In the genomic region with DNA sequence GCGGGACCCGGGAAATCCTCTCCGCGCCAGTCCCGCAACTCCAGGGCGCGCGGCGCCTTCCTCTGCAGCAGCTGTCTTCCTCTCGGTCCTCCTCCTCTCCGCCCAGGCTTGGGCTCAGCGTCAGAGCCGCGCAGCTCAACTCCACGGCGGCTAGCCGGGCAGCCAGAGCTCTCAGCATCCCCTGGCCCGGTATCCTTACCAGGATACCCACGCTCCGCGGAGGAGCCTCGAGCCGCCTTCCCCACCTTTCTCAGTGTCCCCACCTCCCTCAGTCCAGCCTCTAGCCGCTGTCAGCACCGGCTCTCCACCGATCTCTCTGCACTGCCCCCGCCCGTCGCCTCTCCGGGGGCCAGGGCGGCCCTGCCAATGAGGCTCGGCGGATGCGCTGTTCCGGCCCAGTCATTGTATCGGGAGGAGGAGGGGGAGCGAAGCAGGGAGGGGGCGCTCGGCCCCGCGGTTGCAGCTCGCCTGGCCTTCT, we compare ENCODE assay signal across 9 mouse cellular contexts. TPM values are rescaled to one million over a fixed set of nuclear protein-coding genes. Genes with fewer than 3 reads are reported as not detected.
DNase-seq lines count a peak whose midpoint lies in the region; ATAC-seq and TF ChIP-seq lines count a peak whose summit lies in the region.
"Had no signal": no experiment of that assay in that cellular context is flagged by ENCODE, and none has a peak within 500 bp of the region (broad histone marks: within the 10 kb centered on the region; RNA-seq: fewer than 3 reads in every experiment).

TSS of gene Frmd4b (minus strand) at position 276 of the 478 bp plus-strand sequence.

- under 1% methylated on average over 37 of the region's 42 CpGs for WGBS in forebrain, embryonic 11.5 days
- WGBS in heart, embryonic 13.5 days = under 1% methylated on average over 42 of the region's 42 CpGs
- under 1% methylated on average over 42 of the region's 42 CpGs for WGBS in kidney, embryonic 16.5 days
- under 1% methylated on average over 39 of the region's 42 CpGs for WGBS in limb, embryonic 14.5 days
- WGBS in midbrain, embryonic 16.5 days = under 1% methylated on average over 38 of the region's 42 CpGs

- H3K4me2 ChIP-seq in forebrain, embryonic 11.5 days (ENCODE audit: low read depth, low read length, severe bottlenecking) = peak within 1 kb of the TSS; percentile 87
- H3K4me2 ChIP-seq in heart, embryonic 13.5 days = peak within 1 kb of the TSS; percentile 92
- peak within 1 kb of the TSS; percentile 97 for H3K4me2 ChIP-seq in kidney, embryonic 16.5 days (replicated peaks; ENCODE audit: low read depth, low read length)
- peak within 1 kb of the TSS; percentile 98 for H3K4me2 ChIP-seq in limb, embryonic 14.5 days (replicated peaks; ENCODE audit: low read depth, low read length, severe bottlenecking)
- peak within 1 kb of the TSS; percentile 73 for H3K4me2 ChIP-seq in midbrain, embryonic 16.5 days (ENCODE audit: low read length)

- peaks cover 23% of the 10 kb centered on the region for H3K4me1 ChIP-seq in E14TG2a.4 (replicated peaks; ENCODE audit: low read depth, low read length)
- no peaks in the 10 kb centered on the region; the same call in 1 of the 2 replicates for H3K4me1 ChIP-seq in forebrain, embryonic 11.5 days (replicated peaks; ENCODE audit: control insufficient read depth, insufficient read depth, low read length)
- peaks cover 28% of the 10 kb centered on the region for H3K4me1 ChIP-seq in heart, embryonic 13.5 days
- peaks cover 18% of the 10 kb centered on the region for H3K4me1 ChIP-seq in kidney, embryonic 16.5 days (ENCODE audit: insufficient read depth, low read length)
- peaks cover 4% of the 10 kb centered on the region for H3K4me1 ChIP-seq in limb, embryonic 14.5 days (ENCODE audit: control insufficient read depth, insufficient read depth, low read length)
- peaks cover 15% of the 10 kb centered on the region for H3K4me1 ChIP-seq in midbrain, embryonic 16.5 days (ENCODE audit: control insufficient read depth, insufficient read depth, low read length)

- TF ChIP-seq CTCF in E14TG2a.4 (conservative IDR thresholded peaks at IDR 0.05; ENCODE audit: low read length) = no peak
- TF ChIP-seq CTCF in brain, embryonic 14.5 days (IDR thresholded peaks at IDR 0.05; ENCODE audit: borderline replicate concordance, extremely low read depth, insufficient read depth, insufficient read length) = no peak

- peaks cover 34% of the 10 kb centered on the region for H3K27me3 ChIP-seq in E14TG2a.4 (ENCODE audit: insufficient read depth, low read length)
- H3K27me3 ChIP-seq in forebrain, embryonic 11.5 days (ENCODE audit: control insufficient read depth, insufficient read depth, low read length) = no peaks in the 10 kb centered on the region
- peaks cover 30% of the 10 kb centered on the region for H3K27me3 ChIP-seq in heart, embryonic 13.5 days (replicated peaks)
- H3K27me3 ChIP-seq in kidney, embryonic 16.5 days (ENCODE audit: insufficient read depth, low read length) = no peaks in the 10 kb centered on the region; the same call in 1 of the 2 replicates
- H3K27me3 ChIP-seq in limb, embryonic 14.5 days (ENCODE audit: control insufficient read depth, insufficient read depth, low read length) = peaks cover 14% of the 10 kb centered on the region; the same call in 1 of the 2 replicates
- no peaks in the 10 kb centered on the region for H3K27me3 ChIP-seq in midbrain, embryonic 16.5 days (ENCODE audit: control insufficient read depth, insufficient read depth, low read depth, low read length)
- H3K27me3 ChIP-seq: CH12.LX had no signal

- peak; percentile 95 for DNase-seq in brain, embryonic 14.5 days (ENCODE audit: low read depth)
- DNase-seq in forebrain, embryonic 11.5 days (ENCODE audit: low spot score) = peak; percentile 91
- DNase-seq in limb, embryonic 14.5 days (ENCODE audit: low spot score) = peak; percentile 54
- peak; percentile 66 for DNase-seq in testis, postnatal 10 days (ENCODE audit: low spot score)

- peak within 1 kb of the TSS; percentile 90 for H3K4me3 ChIP-seq in E14TG2a.4 (replicated peaks; ENCODE audit: low read length)
- H3K4me3 ChIP-seq in forebrain, embryonic 11.5 days (ENCODE audit: low read depth, low read length) = peak within 1 kb of the TSS; percentile 70
- peak within 1 kb of the TSS; percentile 73 for H3K4me3 ChIP-seq in heart, embryonic 13.5 days
- H3K4me3 ChIP-seq in kidney, embryonic 16.5 days (ENCODE audit: low read length) = peak within 1 kb of the TSS; percentile 68
- peak within 1 kb of the TSS; percentile 65 for H3K4me3 ChIP-seq in limb, embryonic 14.5 days (replicated peaks; ENCODE audit: low read length)
- peak within 1 kb of the TSS; percentile 83 for H3K4me3 ChIP-seq in midbrain, embryonic 16.5 days (ENCODE audit: low read depth, low read length)

- peak within 1 kb of the TSS; percentile 74 for H3K9ac ChIP-seq in forebrain, embryonic 11.5 days (ENCODE audit: low read length)
- peak within 1 kb of the TSS; percentile 78 for H3K9ac ChIP-seq in heart, embryonic 13.5 days
- H3K9ac ChIP-seq in kidney, embryonic 16.5 days (replicated peaks; ENCODE audit: low read length) = peak within 1 kb of the TSS; percentile 69
- H3K9ac ChIP-seq in limb, embryonic 14.5 days (ENCODE audit: low read depth, low read length, severe bottlenecking) = peak within 1 kb of the TSS; percentile 64
- peak within 1 kb of the TSS; percentile 87 for H3K9ac ChIP-seq in midbrain, embryonic 16.5 days (ENCODE audit: low read depth, low read length)

- TF ChIP-seq POLR2A in brain, embryonic 14.5 days (IDR thresholded peaks at IDR 0.05; ENCODE audit: borderline replicate concordance, extremely low read depth, insufficient read depth, insufficient read length, poor library complexity, severe bottlenecking) = peak; percentile 12; the same call in 1 of the 2 replicates
- no peak for TF ChIP-seq POLR2A in limb, embryonic 14.5 days (IDR thresholded peaks at IDR 0.05; ENCODE audit: borderline replicate concordance, extremely low read depth, insufficient read depth, insufficient read length)

- ATAC-seq in forebrain, embryonic 11.5 days (replicated peaks; ENCODE audit: low FRiP score) = peak; percentile 91
- ATAC-seq in heart, embryonic 13.5 days (ENCODE audit: extremely low read depth, insufficient number of reproducible peaks, low FRiP score, low TSS enrichment) = peak; percentile 61
- peak; percentile 92 for ATAC-seq in kidney, embryonic 16.5 days (ENCODE audit: low FRiP score, low TSS enrichment)
- ATAC-seq in limb, embryonic 14.5 days (ENCODE audit: low FRiP score, low read depth) = peak; percentile 75
- ATAC-seq in midbrain, embryonic 16.5 days = peak; percentile 96

- no peaks in the 10 kb centered on the region for H3K9me3 ChIP-seq in E14TG2a.4 (ENCODE audit: low read length)
- H3K9me3 ChIP-seq in forebrain, embryonic 11.5 days (ENCODE audit: control insufficient read depth, low read length) = no peaks in the 10 kb centered on the region
- no peaks in the 10 kb centered on the region for H3K9me3 ChIP-seq in heart, embryonic 13.5 days
- H3K9me3 ChIP-seq in kidney, embryonic 16.5 days (ENCODE audit: low read length) = no peaks in the 10 kb centered on the region
- H3K9me3 ChIP-seq in limb, embryonic 14.5 days (ENCODE audit: control insufficient read depth, low read length) = no peaks in the 10 kb centered on the region
- no peaks in the 10 kb centered on the region for H3K9me3 ChIP-seq in midbrain, embryonic 16.5 days (replicated peaks; ENCODE audit: control insufficient read depth, low read length, poor library complexity, severe bottlenecking)

- peak within 1 kb of the TSS; percentile 75 for H3K27ac ChIP-seq in forebrain, embryonic 11.5 days (ENCODE audit: low read depth, low read length)
- peak within 1 kb of the TSS; percentile 62 for H3K27ac ChIP-seq in heart, embryonic 13.5 days (replicated peaks)
- peak within 1 kb of the TSS; percentile 58; the same call in 1 of the 2 replicates for H3K27ac ChIP-seq in kidney, embryonic 16.5 days (ENCODE audit: low read length)
- H3K27ac ChIP-seq in limb, embryonic 14.5 days (replicated peaks; ENCODE audit: low read depth, low read length) = 0 out of 2 replicates have a peak within 1 kb of the TSS, but pooled peaks have one; percentile 14
- H3K27ac ChIP-seq in midbrain, embryonic 16.5 days (ENCODE audit: low read length) = peak within 1 kb of the TSS; percentile 90

- no peaks in the 10 kb centered on the region for H3K36me3 ChIP-seq in E14TG2a.4 (ENCODE audit: insufficient read depth, low read length)
- H3K36me3 ChIP-seq in forebrain, embryonic 11.5 days (ENCODE audit: control insufficient read depth, insufficient read depth, low read length) = no peaks in the 10 kb centered on the region
- H3K36me3 ChIP-seq in heart, embryonic 13.5 days = no peaks in the 10 kb centered on the region
- H3K36me3 ChIP-seq in kidney, embryonic 16.5 days (ENCODE audit: insufficient read depth, low read length) = no peaks in the 10 kb centered on the region
- no peaks in the 10 kb centered on the region for H3K36me3 ChIP-seq in limb, embryonic 14.5 days (ENCODE audit: control insufficient read depth, insufficient read depth, low read length)
- no peaks in the 10 kb centered on the region for H3K36me3 ChIP-seq in midbrain, embryonic 16.5 days (ENCODE audit: control insufficient read depth, insufficient read depth, low read length)

RNA-seq across cellular contexts. Expression of gene Frmd4b, which starts in this region (rescaled TPM):
- polyA plus RNA-seq in brain, embryonic 14.5 days (2012; rRNA removed) = 30.4 and 32.7 TPM in 2 replicates
- polyA plus RNA-seq in forebrain, embryonic 11.5 days (2014; fragmentation: Nextera tagmentation; extraction: Ambion mirVana) = 35.7 and 38.6 TPM in 2 replicates
- 13.3 and 14.6 TPM in 2 replicates for polyA plus RNA-seq in heart, embryonic 13.5 days (2015; fragmentation: Nextera tagmentation; extraction: Ambion mirVana)
- polyA plus RNA-seq in kidney, embryonic 16.5 days (2015; fragmentation: Nextera tagmentation; extraction: Ambion mirVana) = 18.1 and 18.3 TPM in 2 replicates
- 13.5 and 13.9 TPM in 2 replicates for polyA plus RNA-seq in limb, embryonic 14.5 days (2012; rRNA removed)
- 14.1 and 14.8 TPM in 2 replicates for polyA plus RNA-seq in limb, embryonic 14.5 days (2014; fragmentation: Nextera tagmentation; extraction: Ambion mirVana)
- 15.1 and 17.5 TPM in 2 replicates for polyA plus RNA-seq in midbrain, embryonic 16.5 days (2015; fragmentation: Nextera tagmentation; extraction: Ambion mirVana)

Comparison
In these comparisons a context has a peak if more than half of its experiments do, and no peak if none do; other contexts are left out.
1. Peak in every context shown above with its lines: DNase-seq, ATAC-seq, H3K4me3 ChIP-seq and H3K27ac ChIP-seq.
2. H3K27ac ChIP-seq: peak in every context shown above with its lines; median percentile 90 in midbrain, embryonic 16.5 days; 75 in forebrain, embryonic 11.5 days; 62 in heart, embryonic 13.5 days; 58 in kidney, embryonic 16.5 days; 14 in limb, embryonic 14.5 days.